Mouse (Mus musculus) kidney, postnatal 14 days (tissue): ENCODE results near the gene Gucy2e.

Experiments
- DNase-seq: peaks from one replicate; pipeline ENCODE4 v3.0.0; 2022; ENCODE audit warnings: mixed read lengths

Gucy2e gene

GRCm38 (mm10) chr11:69235285-69236060 lies 1.4 kb downstream of the Gucy2e start:
- peak; percentile 76 for DNase-seq

- no peak for DNase-seq
Observed at GRCm38 (mm10) chr11:69233141-69233540, 3.7 kb downstream of the Gucy2e start.

- DNase-seq, result no peak
Observed at GRCm38 (mm10) chr11:69230420-69230819, 6.4 kb downstream of the Gucy2e start.

GRCm38 (mm10) chr11:69225715-69226114 lies 11.1 kb downstream of the Gucy2e start:
- DNase-seq, result no peak

GRCm38 (mm10) chr11:69223101-69223500 lies 13.7 kb downstream of the Gucy2e start:
- no peak for DNase-seq

- DNase-seq, result no peak
Observed at GRCm38 (mm10) chr11:69221070-69221469, 15.8 kb downstream of the Gucy2e start.

- DNase-seq, result no peak
Observed at GRCm38 (mm10) chr11:69218661-69219060, 18.2 kb downstream of the Gucy2e start.

GRCm38 (mm10) chr11:69217411-69217810 lies 19.4 kb downstream of the Gucy2e start:
- no peak for DNase-seq

GRCm38 (mm10) chr11:69211431-69211830 lies 25.4 kb downstream of the Gucy2e start:
- DNase-seq, result peak; percentile 21

- no peak for DNase-seq
Observed at GRCm38 (mm10) chr11:69202469-69203230, 34.2 kb downstream of the Gucy2e start.

GRCm38 (mm10) chr11:69200231-69200630 lies 36.6 kb downstream of the Gucy2e start:
- DNase-seq, result no peak

- no peak for DNase-seq
Observed at GRCm38 (mm10) chr11:69199251-69199650, 37.6 kb downstream of the Gucy2e start.

- DNase-seq, result no peak
Observed at GRCm38 (mm10) chr11:69197743-69198142, 39.1 kb downstream of the Gucy2e start, which contains the start of gene Alox8. Alox8 (minus strand) TSS chr11:69197843.

GRCm38 (mm10) chr11:69197194-69197593 lies 39.6 kb downstream of the Gucy2e start:
- no peak for DNase-seq

GRCm38 (mm10) chr11:69196766-69197165 lies 40.1 kb downstream of the Gucy2e start:
- peak; percentile 15 for DNase-seq

- DNase-seq, result peak; percentile 41
Observed at GRCm38 (mm10) chr11:69192840-69193239, 44.0 kb downstream of the Gucy2e start.

GRCm38 (mm10) chr11:69185936-69186335 lies 50.9 kb downstream of the Gucy2e start:
- no peak for DNase-seq

GRCm38 (mm10) chr11:69185031-69185430 lies 51.8 kb downstream of the Gucy2e start:
- no peak for DNase-seq

GRCm38 (mm10) chr11:69180120-69180519 lies 56.7 kb downstream of the Gucy2e start:
- DNase-seq, result no peak

- no peak for DNase-seq
Observed at GRCm38 (mm10) chr11:69179512-69179911, 57.3 kb downstream of the Gucy2e start.

GRCm38 (mm10) chr11:69178525-69178924 lies 58.3 kb downstream of the Gucy2e start:
- no peak for DNase-seq

- DNase-seq, result no peak
Observed at GRCm38 (mm10) chr11:69174722-69175121, 62.1 kb downstream of the Gucy2e start.

GRCm38 (mm10) chr11:69172606-69173005 lies 64.2 kb downstream of the Gucy2e start:
- no peak for DNase-seq

- DNase-seq, result peak; percentile 80
Observed at GRCm38 (mm10) chr11:69171626-69172025, 65.2 kb downstream of the Gucy2e start.
